Mouse (Mus musculus) liver, adult 2 months (tissue): ENCODE results near the gene Ltv1. TPM values are rescaled to one million over a fixed set of nuclear protein-coding genes. Genes with fewer than 3 reads are reported as not detected.

Experiments
- DNase-seq: peaks from one replicate; pipeline ENCODE4 v3.0.0-alpha.2; 2011; ENCODE audit warnings: low read depth, low spot score; ENCODE audit errors: extremely low read depth
- H3K27ac ChIP-seq: fragments of 200-500 bp; replicated peaks from 2 replicates; pipeline ENCODE4 v1.5.1; 2012; ENCODE audit warnings: low read depth, mild to moderate bottlenecking, control low read depth, inconsistent platforms, low read length; ENCODE audit not compliant: insufficient read depth
- H3K27me3 ChIP-seq: fragments of 200-500 bp; 2 replicates; pipeline ENCODE4 v1.6.1; 2012; ENCODE audit warnings: mild to moderate bottlenecking, moderate library complexity, low read length, inconsistent platforms; ENCODE audit not compliant: control insufficient read depth, insufficient read depth
- H3K36me3 ChIP-seq: fragments of 200-500 bp; 2 replicates; pipeline ENCODE4 v1.6.1; 2012; ENCODE audit warnings: low read length, inconsistent platforms; ENCODE audit not compliant: control insufficient read depth, insufficient read depth
- H3K4me1 ChIP-seq: fragments of 200-500 bp; 2 replicates; pipeline ENCODE4 v1.6.1; 2011; ENCODE audit warnings: low read length; ENCODE audit not compliant: control insufficient read depth, insufficient read depth
- H3K4me3 ChIP-seq: fragments of 200-500 bp; 2 replicates; pipeline ENCODE4 v1.5.1; 2011; ENCODE audit warnings: low read depth, mild to moderate bottlenecking, control low read depth, low read length, moderate library complexity; ENCODE audit not compliant: insufficient read depth
- H3K79me2 ChIP-seq: fragments of 200-500 bp; 2 replicates; pipeline ENCODE4 v1.6.1; 2012; ENCODE audit warnings: inconsistent platforms, mild to moderate bottlenecking, low read length, moderate library complexity; ENCODE audit not compliant: control insufficient read depth, insufficient read depth
- H3K9ac ChIP-seq: fragments of 200-500 bp; 2 replicates; pipeline ENCODE4 v1.6.1; 2012; ENCODE audit warnings: low read depth, mild to moderate bottlenecking, control low read depth, inconsistent platforms, low read length
- CTCF ChIP-seq: fragments of 200-500 bp; IDR thresholded peaks from 2 replicates; pipeline ENCODE4 v1.5.1; 2011; ENCODE audit warnings: low read depth, low read length, control low read depth
- POLR2A ChIP-seq: fragments of 200-500 bp; IDR thresholded peaks from 2 replicates; pipeline ENCODE4 v1.6.1; 2011; ENCODE audit warnings: low read length, control low read depth; ENCODE audit not compliant: insufficient read depth; ENCODE audit errors: extremely low read depth
- WGBS: fragments of 180-500 bp; shearing (Covaris S2); methylation state at CpG from one replicate; pipeline ENCODE4 v1.1.7; 2018; 5-methylcytosine and 5-hydroxymethylcytosine counted together
- polyA plus RNA-seq: library from polyadenylated mRNA; depleted of rRNA; stranded (reverse); fragments of >200 nt; gene quantifications from 2 replicates; pipeline ENCODE4 v1.2.3, GENCODE M21; 2012
- total RNA-seq: library from RNA; depleted of rRNA; stranded (reverse); fragments of >200 nt; gene quantifications from 2 replicates; pipeline ENCODE4 v1.2.3, GENCODE M21; 2014

Gene Ltv1
- total and polyA plus RNA-seq, 2 experiments = 7.6 to 8.4 TPM

- WGBS = 89% methylated on average over 3 of the region's 3 CpGs
Measured at GRCm38 (mm10) chr10:13186754-13187153, 6.2 kb downstream of the Ltv1 start.

GRCm38 (mm10) chr10:13184170-13184766 lies 8.7 kb downstream of the Ltv1 start:
- Histone ChIP-seq H3K9ac (no peak overlapping the region), H3K27me3 (no peaks in the 10 kb centered on the region), H3K4me3 (no peak overlapping the region), H3K4me1 (no peaks in the 10 kb centered on the region), H3K36me3 (peaks cover 58% of the 10 kb centered on the region), H3K27ac (no peak overlapping the region), H3K79me2 (no peaks in the 10 kb centered on the region)
- DNase-seq = peak; percentile 21
- TF ChIP-seq POLR2A = no peak
- no peak for TF ChIP-seq CTCF
- WGBS = 84% methylated on average over 4 of the region's 4 CpGs

More at GRCm38 (mm10) chr10:13186754-13187153, 6.2 kb downstream of the Ltv1 start:
- DNase-seq = no peak
- no peak for TF ChIP-seq POLR2A
- no peak for TF ChIP-seq CTCF
- Histone ChIP-seq H3K4me1 (no peaks in the 10 kb centered on the region), H3K9ac (no peak overlapping the region), H3K27ac (no peak overlapping the region), H3K4me3 (no peak overlapping the region), H3K79me2 (no peaks in the 10 kb centered on the region), H3K27me3 (no peaks in the 10 kb centered on the region), H3K36me3 (peaks cover 49% of the 10 kb centered on the region)

- Histone ChIP-seq H3K36me3 (peaks cover 65% of the 10 kb centered on the region), H3K9ac (no peak overlapping the region), H3K4me1 (no peaks in the 10 kb centered on the region), H3K4me3 (no peak overlapping the region), H3K27ac (no peak overlapping the region), H3K79me2 (no peaks in the 10 kb centered on the region), H3K27me3 (no peaks in the 10 kb centered on the region)
- no peak for TF ChIP-seq CTCF
- no peak for TF ChIP-seq POLR2A
- WGBS = 96% methylated on average over 7 of the region's 7 CpGs
- no peak for DNase-seq
Measured at GRCm38 (mm10) chr10:13180211-13180610, 12.8 kb downstream of the Ltv1 start.

DNA sequence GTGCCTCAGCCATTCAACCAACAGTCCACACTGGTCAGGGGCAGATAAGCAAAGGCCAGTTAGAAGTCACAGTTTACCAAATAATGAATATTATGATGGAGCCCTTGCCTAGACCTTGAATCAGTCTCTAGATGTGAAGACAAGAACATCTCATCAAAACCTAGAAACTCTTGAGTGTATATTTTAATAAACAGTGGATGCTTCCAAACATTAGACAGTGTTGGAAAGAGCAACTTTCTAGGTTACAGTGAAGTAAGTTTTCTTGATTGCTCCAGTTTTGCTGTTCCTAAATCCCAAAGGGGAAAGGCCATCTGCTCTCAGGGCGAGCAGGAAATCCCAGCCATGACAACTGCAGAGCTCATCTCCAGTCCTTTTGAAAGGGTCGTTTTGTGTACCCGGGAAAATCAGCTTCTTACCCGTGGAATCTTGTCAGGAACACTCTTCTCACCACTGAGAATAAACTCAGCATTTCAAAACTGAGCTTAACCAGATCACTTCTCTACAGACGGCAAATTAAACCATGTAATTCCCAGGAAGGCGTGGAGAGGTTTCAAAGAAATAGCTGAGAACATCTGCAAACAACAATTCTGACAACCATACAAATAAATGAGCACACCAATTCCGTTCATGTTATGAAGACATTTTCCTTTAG lies 14.9 kb downstream of the Ltv1 start, which contains the start of gene Zc2hc1b:
Gene Zc2hc1b (minus strand): TSS at position 51 of the 652 bp plus-strand sequence.
- H3K36me3 ChIP-seq = peaks cover 56% of the 10 kb centered on the region
- no peaks in the 10 kb centered on the region for H3K4me1 ChIP-seq
- DNase-seq = no peak
- H3K9ac ChIP-seq = no peak within 1 kb of the TSS
- H3K4me3 ChIP-seq = no peak within 1 kb of the TSS
- H3K27me3 ChIP-seq = no peaks in the 10 kb centered on the region
- no peak within 1 kb of the TSS for H3K27ac ChIP-seq
- 86% methylated on average over 7 of the region's 7 CpGs for WGBS
- no peaks in the 10 kb centered on the region for H3K79me2 ChIP-seq
- TF ChIP-seq POLR2A (no peak), CTCF (no peak)

GRCm38 (mm10) chr10:13175866-13176265 lies 17.1 kb downstream of the Ltv1 start:
- H3K36me3 ChIP-seq = peaks cover 36% of the 10 kb centered on the region
- no peak overlapping the region for H3K4me3 ChIP-seq
- DNase-seq = no peak
- WGBS = 92% methylated on average over 7 of the region's 7 CpGs
- H3K9ac ChIP-seq = no peak overlapping the region
- H3K27ac ChIP-seq = no peak overlapping the region
- H3K27me3 ChIP-seq = no peaks in the 10 kb centered on the region
- no peaks in the 10 kb centered on the region for H3K4me1 ChIP-seq
- no peak for TF ChIP-seq POLR2A
- TF ChIP-seq CTCF = no peak
- no peaks in the 10 kb centered on the region for H3K79me2 ChIP-seq

DNA sequence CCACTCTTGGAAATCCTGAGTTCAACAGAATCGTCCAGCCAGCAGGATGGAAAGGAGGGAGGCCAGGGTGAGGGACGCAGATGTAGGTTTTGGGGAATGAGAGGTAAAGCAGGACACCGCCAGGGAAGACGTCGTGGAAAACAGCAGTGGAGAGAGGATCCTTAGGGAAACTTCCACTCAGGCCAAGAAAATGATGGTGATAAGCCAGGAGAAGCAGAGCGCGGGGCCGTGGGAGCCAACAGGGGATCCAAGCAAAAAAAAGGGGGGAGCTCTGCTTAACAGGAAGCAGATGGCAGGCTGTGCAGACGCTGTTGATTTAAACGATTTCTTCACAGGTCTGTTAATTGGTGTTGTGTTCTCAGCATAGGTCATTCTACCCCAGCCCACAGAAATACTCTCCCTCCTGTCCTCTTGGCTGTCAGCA lies 20.2 kb downstream of the Ltv1 start:
- H3K27me3 ChIP-seq = no peaks in the 10 kb centered on the region
- H3K27ac ChIP-seq = no peak overlapping the region
- no peak overlapping the region for H3K9ac ChIP-seq
- no peak for DNase-seq
- TF ChIP-seq CTCF (no peak), POLR2A (no peak)
- H3K4me3 ChIP-seq = no peak overlapping the region
- H3K36me3 ChIP-seq = peaks cover 9% of the 10 kb centered on the region; the same call in 1 of the 2 replicates
- WGBS = 70% methylated on average over 10 of the region's 10 CpGs
- no peaks in the 10 kb centered on the region for H3K4me1 ChIP-seq
- no peaks in the 10 kb centered on the region for H3K79me2 ChIP-seq
